Mouse (Mus musculus) liver, embryonic 14.5 days (tissue): Measurements from ENCODE around the gene Plxna4.

Source experiments
- CTCF ChIP-seq: IDR thresholded peaks from 2 replicates; pipeline ENCODE4 v1.5.1; 2016; ENCODE audit warnings: antibody characterized with exemption, low read depth, control low read depth
- EP300 ChIP-seq: IDR thresholded peaks from 2 replicates; pipeline ENCODE4 v1.6.1; 2016; ENCODE audit warnings: antibody characterized with exemption, low read depth

- TF ChIP-seq CTCF (no peak), EP300 (no peak)
Observed at GRCm38 (mm10) chr6:32570445-32570844, 17.5 kb downstream of the Plxna4 start.
